Mouse (Mus musculus) ES-E14 (cell line): ENCODE measurements around the gene Abca4.

Source experiments
- CHD2 ChIP-seq: IDR thresholded peaks from 2 replicates; pipeline ENCODE4 v1.6.1; 2014; ENCODE audit warnings: mild to moderate bottlenecking, low read depth, low read length, inconsistent platforms
- HCFC1 ChIP-seq: IDR thresholded peaks from 2 replicates; pipeline ENCODE4 v1.6.1; 2012; ENCODE audit warnings: low read length, inconsistent platforms, borderline replicate concordance; ENCODE audit not compliant: insufficient read depth
- ZC3H11A ChIP-seq: IDR thresholded peaks from 2 replicates; pipeline ENCODE4 v1.6.1; 2012; ENCODE audit warnings: low read depth, mild to moderate bottlenecking, inconsistent platforms, low read length, borderline replicate concordance
- ZNF384 ChIP-seq: IDR thresholded peaks from 2 replicates; pipeline ENCODE4 v1.6.1; 2012; ENCODE audit warnings: low read depth, low read length, inconsistent platforms

GRCm38 (mm10) chr3:122170621-122171309 lies 126.5 kb downstream of the Abca4 start:
- TF ChIP-seq ZC3H11A, result no peak
- TF ChIP-seq HCFC1, result no peak
- TF ChIP-seq CHD2, result no peak
- no peak for TF ChIP-seq ZNF384
